Mouse (Mus musculus) left cerebral cortex, adult 2 months (tissue): ENCODE measurements around the gene Ctbp1. TPM values are rescaled to one million over a fixed set of nuclear protein-coding genes. Genes with fewer than 3 reads are reported as not detected.

Source experiments
- DNase-seq, 2 experiments: peaks; one replicate each; pipeline ENCODE4 v3.0.0; 2021 to 2022; ENCODE audit warnings: low spot score in 2 of 2, mixed read lengths in 1 of 2; ENCODE audit errors: extremely low spot score in 1 of 2
- H3K27ac ChIP-seq: fragments of 200-600 bp; 2 replicates; pipeline ENCODE4 v1.8.1; 2022
- H3K4me3 ChIP-seq: fragments of 200-600 bp; 2 replicates; pipeline ENCODE4 v1.8.1; 2022
- CTCF ChIP-seq: fragments of 200-600 bp; IDR thresholded peaks from 2 replicates; pipeline ENCODE4 v1.8.1; 2022; ENCODE audit warnings: antibody characterized with exemption, mild to moderate bottlenecking, moderate library complexity
- intact Hi-C: fragments of 180-260 bp; cut with DNase I; formaldehyde crosslinking; loops from one replicate; pipeline ENCODE4 v1.15.1; 2025
- long read RNA-seq, 2 experiments: library from polyadenylated mRNA; stranded (forward); transcript quantifications; one replicate each; pipeline ENCODE4 v2.0.0; 2021; ENCODE audit warnings: borderline mapping rate in 2 of 2
- total RNA-seq, 2 experiments: library from RNA; stranded (reverse); gene quantifications; 2 replicates each; pipeline ENCODE4 v1.2.3; 2021

Ctbp1 gene
- 100 to 1,000 TPM; 315 to 319 TPM for total RNA-seq
- long read RNA-seq, experiment 1, transcript Ctbp1-201 (9 exons, 2,279 nt): major isoform, 86 of 635 reads
- long read RNA-seq, experiment 1, transcript Ctbp1-211 (10 exons, 2,436 nt): minor isoform, 72 of 635 reads
- long read RNA-seq, experiment 1, partial matches to known transcripts: 14 of 635 reads
- long read RNA-seq, experiment 1, other reads (novel, unspliced or antisense): 460 of 635 reads
- long read RNA-seq, experiment 2, transcript Ctbp1-201 (9 exons, 2,279 nt): minor isoform, 56 of 498 reads
- long read RNA-seq, experiment 2, transcript Ctbp1-211 (10 exons, 2,436 nt): major isoform, 65 of 498 reads
- long read RNA-seq, experiment 2, partial matches to known transcripts: 16 of 498 reads
- long read RNA-seq, experiment 2, other reads (novel, unspliced or antisense): 355 of 498 reads

- peak within 1 kb of the TSS; percentile 81 for H3K4me3 ChIP-seq
- intact Hi-C loops: loop anchor here (1.0 to 10.0 kb wide), 4 partner anchors 54 to 380 kb away; partner anchors contain the start of genes Maea, Slbp, Tacc3 and Tmem129
- TF ChIP-seq CTCF: peak; percentile 38
These were observed at the start of gene Ctbp1 for GRCm38 (mm10) chr5:33274953-33275454. Ctbp1 (minus strand) TSS chr5:33274994.

GRCm38 (mm10) chr5:33324491-33324890 lies 49.7 kb upstream of the Ctbp1 start:
- no peak for DNase-seq
- no peak overlapping the region for H3K4me3 ChIP-seq
- no peak overlapping the region for H3K27ac ChIP-seq
- intact Hi-C loops: no loop called here
- no peak for TF ChIP-seq CTCF

More at GRCm38 (mm10) chr5:33274953-33275454, at the start of gene Ctbp1:
- H3K27ac ChIP-seq: peak within 1 kb of the TSS; percentile 99
- DNase-seq: peak; percentile 91 to 93

GRCm38 (mm10) chr5:33312192-33312591 lies 37.4 kb upstream of the Ctbp1 start:
- H3K4me3 ChIP-seq: no peak overlapping the region
- no peak for DNase-seq
- TF ChIP-seq CTCF: no peak
- intact Hi-C loops: loop anchor here (10.0 kb wide), 1 partner anchor 273 kb away; no protein-coding TSS in a partner anchor
- H3K27ac ChIP-seq: no peak overlapping the region

GRCm38 (mm10) chr5:33310704-33311462 lies 36.1 kb upstream of the Ctbp1 start:
- Histone ChIP-seq H3K4me3 (no peak overlapping the region), H3K27ac (no peak overlapping the region)
- DNase-seq: no peak
- no peak for TF ChIP-seq CTCF
- intact Hi-C loops: loop anchor here (10.0 kb wide), 1 partner anchor 274 kb away; no protein-coding TSS in a partner anchor

- peak; percentile 30 for TF ChIP-seq CTCF
- DNase-seq: no peak
- intact Hi-C loops: no loop called here
- Histone ChIP-seq H3K4me3 (no peak overlapping the region), H3K27ac (no peak overlapping the region)
These were observed 27.0 kb upstream of the Ctbp1 start for GRCm38 (mm10) chr5:33301801-33302200.

- intact Hi-C loops: no loop called here
- peak; percentile 51 for TF ChIP-seq CTCF
- no peak for DNase-seq
These were observed 22.4 kb upstream of the Ctbp1 start for GRCm38 (mm10) chr5:33297164-33297563.

GRCm38 (mm10) chr5:33293796-33294430 lies 19.1 kb upstream of the Ctbp1 start:
- no peak overlapping the region for H3K27ac ChIP-seq
- DNase-seq: no peak
- H3K4me3 ChIP-seq: no peak overlapping the region
- intact Hi-C loops: no loop called here
- TF ChIP-seq CTCF: no peak

More at GRCm38 (mm10) chr5:33297164-33297563, 22.4 kb upstream of the Ctbp1 start:
- Histone ChIP-seq H3K4me3 (no peak overlapping the region), H3K27ac (no peak overlapping the region)

- no peak for DNase-seq
- Histone ChIP-seq H3K27ac (no peak overlapping the region), H3K4me3 (no peak overlapping the region)
- TF ChIP-seq CTCF: no peak
- intact Hi-C loops: no loop called here
These were observed 9.2 kb upstream of the Ctbp1 start for GRCm38 (mm10) chr5:33283951-33284350.

- DNase-seq: no peak
- TF ChIP-seq CTCF: no peak
- Histone ChIP-seq H3K4me3 (no peak overlapping the region), H3K27ac (no peak overlapping the region)
- intact Hi-C loops: no loop called here
These were observed 6.6 kb upstream of the Ctbp1 start for GRCm38 (mm10) chr5:33281428-33281827.

GRCm38 (mm10) chr5:33278950-33279349 lies 4.2 kb upstream of the Ctbp1 start:
- Histone ChIP-seq H3K4me3 (no peak overlapping the region), H3K27ac (no peak overlapping the region)
- intact Hi-C loops: loop anchor here (10.0 kb wide), 1 partner anchor 376 kb away; the partner anchor contains the start of genes Slbp, Tacc3 and Tmem129
- TF ChIP-seq CTCF: peak; percentile 61
- no peak for DNase-seq

GRCm38 (mm10) chr5:33277286-33277685 lies 2.5 kb upstream of the Ctbp1 start:
- DNase-seq: no peak
- TF ChIP-seq CTCF: no peak
- H3K4me3 ChIP-seq: no peak overlapping the region
- intact Hi-C loops: loop anchor here (10.0 kb wide), 1 partner anchor 378 kb away; the partner anchor contains the start of genes Slbp, Tacc3 and Tmem129
- H3K27ac ChIP-seq: no peak overlapping the region
